Mouse (Mus musculus) spleen, embryonic (tissue): ENCODE data around the gene Zfp27.

Source experiments
- CTCF ChIA-PET: fragments of 350-600 bp; sonication (Branson Sonifier 250); formaldehyde crosslinking; loops from one replicate; lab custom pipeline; 2022; lab: Charles Lee

Gene Zfp27

DNA sequence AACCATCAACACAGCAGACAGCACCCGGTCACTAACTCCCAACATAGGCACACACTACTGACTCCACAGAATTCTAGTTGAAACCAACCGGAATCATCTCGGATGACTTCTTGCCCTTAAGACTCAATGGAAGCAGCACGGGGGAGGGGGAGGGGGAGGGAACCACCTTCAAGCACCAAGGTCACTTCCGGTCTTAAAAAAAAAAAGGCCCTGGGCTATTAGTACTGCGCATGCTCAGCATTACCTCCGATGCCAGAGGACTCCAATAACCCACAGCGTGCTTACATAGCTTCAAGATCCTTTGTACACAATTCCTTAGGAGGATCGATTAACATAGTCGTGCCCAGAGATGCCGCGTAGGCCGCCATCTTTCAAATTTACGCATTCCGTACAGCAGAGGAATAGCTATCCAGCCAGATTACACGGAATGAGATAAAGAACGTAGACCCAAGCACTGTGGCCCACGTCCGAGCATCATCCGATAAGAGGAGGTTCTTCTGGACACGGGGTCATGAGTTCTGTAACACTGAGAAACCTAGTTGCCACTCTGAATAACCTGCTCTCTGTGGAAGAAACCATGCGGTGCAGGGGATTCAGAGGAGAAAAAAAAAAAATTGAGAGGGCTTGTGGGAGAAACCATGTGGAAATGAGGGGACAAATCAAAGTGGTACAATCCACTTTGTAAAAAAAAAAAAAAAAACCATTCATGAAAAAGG lies at the start of gene Zfp27:
Gene Zfp27, minus strand, starts transcription at position 607 of the 716 bp plus-strand sequence.
- CTCF ChIA-PET = interaction anchor here (0.7 to 0.8 kb wide), 2 partner anchors 9 to 631 kb away, joined by 5 to 8 read pairs; no protein-coding TSS in a partner anchor

DNA sequence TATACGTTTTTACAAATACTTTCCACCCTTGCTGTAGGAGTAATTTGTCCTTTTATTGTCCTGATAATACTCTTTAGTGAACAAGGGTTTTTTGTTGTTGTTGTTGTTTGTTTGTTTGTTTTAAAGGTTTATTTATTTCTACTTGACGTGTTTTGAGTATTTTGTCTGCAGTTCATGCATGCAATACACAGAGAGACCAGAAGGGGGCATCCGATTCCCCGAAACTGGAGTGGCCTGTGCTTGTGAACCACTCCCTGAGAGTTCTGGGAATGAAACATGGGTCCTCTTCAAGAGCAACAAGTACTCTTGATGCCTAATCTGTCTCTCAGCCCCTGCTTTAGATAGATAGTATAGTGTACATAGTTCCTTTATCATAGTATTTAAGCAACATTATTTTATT lies 48.4 kb upstream of the Zfp27 start:
- CTCF ChIA-PET = no interaction called here

DNA sequence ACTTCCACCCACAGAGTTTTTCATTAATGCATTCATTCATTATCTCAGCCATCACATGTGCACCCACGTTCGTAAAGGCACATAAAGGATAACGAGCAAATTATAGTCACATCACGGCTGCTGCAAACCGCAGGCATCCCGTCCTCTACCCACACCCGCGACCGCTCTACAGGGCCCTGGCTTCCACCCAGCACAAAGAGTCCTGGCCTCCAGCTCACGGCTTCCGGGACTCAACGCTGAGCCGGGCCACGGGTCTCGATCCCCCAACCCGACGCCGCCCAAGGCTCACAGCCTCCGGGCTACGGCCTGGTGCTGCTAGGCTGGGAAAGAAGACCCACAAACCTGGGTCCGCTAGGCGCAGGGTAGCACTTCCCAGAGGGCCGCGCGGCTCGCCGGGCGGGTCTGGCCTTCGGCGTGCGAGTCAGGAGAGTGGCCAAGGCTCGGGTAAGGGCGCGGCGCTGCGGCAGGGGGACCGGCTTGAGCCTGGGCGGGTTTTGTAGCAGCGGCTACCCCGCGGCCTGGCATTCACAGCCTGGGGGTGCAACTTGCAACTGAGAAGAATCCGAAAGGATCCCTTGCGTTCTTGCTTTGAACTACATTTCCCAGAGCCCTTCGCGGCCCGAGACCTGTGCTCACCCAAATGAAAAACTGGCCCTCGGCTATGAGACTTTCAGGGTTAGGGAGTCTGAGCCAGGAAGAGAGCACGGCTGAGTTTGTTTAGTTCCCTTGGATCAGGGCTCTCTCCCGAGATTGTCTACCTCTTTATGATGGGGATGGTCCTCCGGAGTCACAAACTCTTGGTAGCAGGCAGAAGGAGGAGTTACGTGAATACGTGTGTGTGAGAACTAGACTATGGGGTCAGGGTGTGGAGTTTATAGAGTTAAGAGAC lies 47.4 kb upstream of the Zfp27 start, which contains the start of gene Zfp74:
Gene Zfp74, minus strand, starts transcription at position 577 of the 889 bp plus-strand sequence.
- CTCF ChIA-PET = no interaction called here

DNA sequence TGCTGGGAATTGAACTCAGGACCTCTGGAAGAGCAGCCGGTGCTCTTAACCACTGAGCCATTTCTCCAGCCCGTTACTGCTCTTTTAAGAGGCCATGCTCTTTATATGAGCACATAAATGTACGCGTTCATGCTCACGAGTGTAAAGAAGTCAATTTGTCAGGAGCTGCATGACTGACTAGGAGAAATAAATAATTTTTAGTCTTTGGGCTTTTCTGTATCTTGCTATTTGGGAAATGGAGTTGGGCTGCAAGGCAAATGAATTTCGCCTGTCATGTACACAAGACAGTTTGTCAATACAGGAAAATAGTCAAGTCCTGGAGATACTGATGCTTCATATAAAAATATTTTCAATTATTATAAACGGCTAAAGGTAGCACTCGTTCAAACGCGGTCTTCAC lies 46.7 kb upstream of the Zfp27 start:
- CTCF ChIA-PET = no interaction called here

DNA sequence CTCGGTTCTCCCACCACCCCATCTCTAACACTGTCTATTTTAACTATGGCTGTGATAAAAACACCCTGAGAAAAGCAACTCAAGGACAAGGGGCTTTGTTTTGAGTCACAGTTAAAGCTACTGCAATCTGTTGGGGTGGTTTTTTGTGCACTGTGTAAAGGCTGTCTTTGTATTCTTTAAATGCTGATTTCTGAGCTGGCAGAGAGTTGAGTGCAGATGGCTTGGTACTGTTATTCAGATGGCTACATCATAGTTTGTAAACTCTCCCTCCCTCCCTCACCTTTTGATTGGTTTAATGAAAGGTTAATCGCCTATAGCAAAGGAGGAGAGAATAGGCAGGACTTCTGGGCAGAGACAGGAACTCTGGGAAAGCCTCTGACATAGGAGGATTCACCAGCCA lies 37.8 kb upstream of the Zfp27 start:
- CTCF ChIA-PET = no interaction called here

DNA sequence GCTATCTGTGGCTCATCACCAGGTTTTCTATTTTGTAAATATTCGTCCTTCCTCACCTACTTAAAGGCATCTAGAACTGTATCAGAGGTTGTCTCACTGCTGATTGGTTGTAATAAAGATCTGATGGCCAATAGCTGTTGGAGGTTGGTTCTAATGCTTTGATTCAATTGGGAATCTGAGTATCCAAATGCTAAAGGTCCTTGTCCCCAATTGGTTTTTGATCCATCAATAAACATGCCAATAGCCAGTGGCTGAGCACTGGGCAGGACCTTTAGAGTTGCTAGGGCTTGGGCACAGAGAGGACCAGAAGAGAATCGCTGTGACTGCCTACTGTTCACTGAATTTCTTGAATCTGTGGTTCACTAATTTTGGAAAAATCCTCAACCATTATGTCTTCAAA lies 37.3 kb upstream of the Zfp27 start:
- CTCF ChIA-PET = no interaction called here

DNA sequence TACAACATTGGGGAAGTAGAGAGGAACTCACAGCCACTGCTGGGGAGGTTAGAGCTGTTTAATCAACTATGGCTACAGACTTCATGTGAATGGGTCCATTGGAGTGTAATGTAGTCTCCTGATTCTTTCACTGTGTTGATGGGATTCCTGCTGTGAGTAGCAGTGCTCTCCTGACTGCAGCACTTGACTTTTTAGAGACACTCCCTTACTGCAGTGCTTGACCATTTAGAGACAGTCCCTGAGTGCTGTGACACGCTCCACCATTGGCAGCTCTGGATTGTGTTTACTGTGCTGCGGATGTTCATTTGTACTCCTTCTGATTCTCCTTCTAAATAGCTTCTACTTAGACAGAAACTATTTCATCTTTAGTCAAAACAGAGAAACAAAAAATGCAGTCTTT lies 36.4 kb upstream of the Zfp27 start:
- CTCF ChIA-PET = no interaction called here

DNA sequence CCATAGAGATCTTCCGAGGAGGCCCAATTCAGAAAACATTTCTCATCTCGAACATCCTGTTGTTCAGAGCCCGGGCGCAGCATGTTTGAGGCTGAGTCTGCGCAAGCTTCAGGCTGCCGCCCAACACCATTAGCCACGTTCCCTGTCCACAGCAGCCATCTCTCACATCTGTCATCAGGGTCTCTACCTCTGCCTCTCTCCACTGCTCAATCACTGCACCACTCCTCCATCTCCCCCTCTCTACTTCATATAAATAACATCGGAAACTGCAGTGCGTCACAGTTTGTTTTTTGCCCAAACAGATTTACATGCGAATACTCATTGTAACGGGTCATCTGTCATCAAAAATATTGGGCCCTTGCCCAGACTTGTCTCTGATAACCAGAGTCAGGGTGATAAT lies 34.7 kb upstream of the Zfp27 start:
- CTCF ChIA-PET = no interaction called here

DNA sequence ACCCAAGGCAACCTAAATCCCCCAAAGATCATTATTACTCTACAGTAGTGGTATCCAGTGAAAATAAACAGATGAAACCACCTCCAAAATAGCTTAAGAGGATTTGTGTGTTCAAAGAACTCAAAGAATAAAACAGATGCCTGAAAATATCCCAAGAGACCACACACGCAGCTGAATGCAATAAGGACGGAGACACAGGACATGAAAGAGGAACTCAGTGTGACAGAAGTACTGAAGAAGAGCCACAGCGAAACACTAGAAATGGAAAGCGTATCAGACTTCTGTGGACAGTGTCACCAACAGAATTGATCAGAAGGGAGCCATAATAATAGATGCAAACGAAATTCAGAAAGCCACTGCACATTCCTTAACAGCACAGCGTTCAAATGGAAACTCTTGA lies 32.5 kb upstream of the Zfp27 start:
- CTCF ChIA-PET = no interaction called here

DNA sequence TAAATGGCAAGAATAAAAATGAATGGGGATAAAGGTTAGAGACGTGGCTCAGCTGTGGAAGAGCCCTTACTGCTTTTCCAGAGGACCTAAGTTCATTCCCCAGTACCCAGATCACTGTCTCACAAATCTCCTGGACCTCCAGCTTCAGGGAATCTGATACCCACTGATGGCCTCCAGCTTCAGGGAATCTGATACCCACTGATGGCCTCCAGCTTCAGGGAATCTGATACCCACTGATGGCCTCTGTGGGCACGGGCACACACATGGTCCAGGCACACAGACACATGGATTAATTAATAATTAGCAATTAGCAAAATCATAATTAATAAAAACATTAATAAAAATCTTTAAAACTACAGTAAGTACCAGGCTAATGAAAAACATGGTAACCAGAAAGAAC lies 16.4 kb upstream of the Zfp27 start:
- CTCF ChIA-PET = no interaction called here

DNA sequence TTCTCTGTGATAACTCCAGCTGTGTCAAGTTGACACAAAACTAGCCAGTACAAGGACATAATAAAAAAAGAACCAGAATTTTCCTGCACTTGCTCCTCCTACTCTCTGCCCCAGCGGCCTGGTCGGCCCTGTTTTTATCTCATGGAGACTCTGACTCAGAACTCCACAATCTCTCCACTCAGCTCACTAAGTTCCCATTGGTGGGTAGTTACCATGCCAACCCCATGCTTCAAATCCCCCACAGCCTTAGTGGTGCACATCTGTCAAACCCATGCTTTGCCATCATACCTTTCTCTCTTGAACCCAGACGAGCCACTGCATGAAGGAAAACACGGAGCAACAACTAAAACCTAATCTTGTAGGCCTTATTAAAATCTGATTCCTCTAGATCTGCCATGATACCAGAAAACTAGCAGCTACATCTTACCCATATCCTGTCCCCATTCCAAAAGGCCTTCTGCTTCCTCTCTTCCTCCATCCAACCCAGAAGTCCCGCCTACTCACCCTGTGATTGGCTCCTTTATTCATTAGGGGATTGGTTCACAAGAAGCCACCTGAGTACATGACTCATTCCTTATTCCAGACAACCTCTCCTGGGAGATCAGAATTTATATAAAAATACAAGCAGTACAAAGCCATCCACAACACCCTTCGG lies 15.2 kb upstream of the Zfp27 start:
- CTCF ChIA-PET = no interaction called here

DNA sequence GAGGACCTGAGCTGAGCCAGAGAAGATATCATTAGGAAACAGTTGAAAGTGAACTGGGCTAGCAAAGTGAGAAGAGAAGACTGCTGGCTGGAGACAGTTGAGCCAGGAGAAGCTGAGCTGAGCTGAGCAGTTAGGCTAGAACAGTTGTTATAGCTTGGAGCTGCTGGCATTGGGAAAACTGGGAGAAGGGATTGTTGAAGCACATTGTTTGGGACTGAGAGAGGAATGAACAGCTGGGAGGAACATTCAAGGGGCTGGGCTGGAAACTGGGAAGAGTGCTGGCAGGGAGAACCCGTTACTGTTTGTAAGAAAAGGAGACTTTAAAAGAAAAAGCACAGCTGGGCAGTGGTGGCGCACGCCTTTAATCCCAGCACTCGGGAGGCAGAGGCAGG lies 11.7 kb upstream of the Zfp27 start:
- CTCF ChIA-PET = no interaction called here

DNA sequence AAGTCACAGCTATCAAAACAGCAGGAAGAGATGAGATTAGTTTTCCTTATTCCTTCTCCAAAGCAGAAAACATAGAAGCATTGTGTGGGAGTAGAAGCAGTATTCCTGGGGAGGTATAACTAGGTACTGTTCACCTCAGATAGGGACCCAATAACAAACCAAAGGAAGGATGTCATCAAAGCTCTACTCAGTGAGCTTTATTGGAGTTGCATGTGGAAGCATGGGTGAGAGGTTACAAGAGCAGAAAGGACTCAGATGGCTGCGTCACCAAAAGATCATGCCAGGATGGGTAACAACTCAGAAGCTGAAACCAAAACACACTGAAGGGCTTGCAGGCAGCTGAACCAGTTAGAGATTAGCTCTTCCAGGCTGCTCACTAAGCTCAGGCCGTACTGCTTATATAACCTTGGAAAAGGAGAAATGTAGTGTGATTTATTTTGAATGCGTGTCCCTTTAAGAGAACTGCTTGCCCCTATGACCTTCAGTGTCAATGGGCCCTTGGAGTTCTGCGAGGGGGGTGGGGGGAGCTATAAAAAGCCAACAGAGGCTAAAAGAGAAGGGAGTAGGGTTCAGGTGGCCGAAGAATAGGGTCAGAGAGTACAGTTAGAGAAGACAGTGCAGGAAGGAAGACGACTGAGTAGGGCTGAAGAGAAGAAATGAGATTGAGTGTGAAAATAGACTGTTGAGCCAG lies 11.1 kb upstream of the Zfp27 start:
- CTCF ChIA-PET = no interaction called here

DNA sequence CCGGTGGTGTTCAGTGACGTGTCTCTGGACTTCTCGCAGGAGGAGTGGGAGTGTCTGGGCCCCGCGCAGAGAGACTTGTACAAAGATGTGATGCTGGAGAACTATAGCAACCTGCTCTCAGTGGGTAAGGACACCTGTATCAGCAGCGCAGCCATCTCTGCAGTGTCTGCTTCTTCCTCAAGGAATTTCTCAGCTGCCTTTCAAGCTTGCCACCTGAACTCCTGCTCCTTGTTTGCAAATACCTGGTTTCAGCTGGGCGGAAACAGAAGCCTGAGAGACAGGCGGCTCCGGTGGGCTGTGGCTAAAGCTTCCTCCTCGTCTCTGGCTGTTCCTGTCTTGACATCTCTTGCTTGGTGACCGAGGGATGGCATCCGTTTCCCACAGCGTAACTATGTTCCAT lies 5.8 kb upstream of the Zfp27 start:
- CTCF ChIA-PET = no interaction called here

DNA sequence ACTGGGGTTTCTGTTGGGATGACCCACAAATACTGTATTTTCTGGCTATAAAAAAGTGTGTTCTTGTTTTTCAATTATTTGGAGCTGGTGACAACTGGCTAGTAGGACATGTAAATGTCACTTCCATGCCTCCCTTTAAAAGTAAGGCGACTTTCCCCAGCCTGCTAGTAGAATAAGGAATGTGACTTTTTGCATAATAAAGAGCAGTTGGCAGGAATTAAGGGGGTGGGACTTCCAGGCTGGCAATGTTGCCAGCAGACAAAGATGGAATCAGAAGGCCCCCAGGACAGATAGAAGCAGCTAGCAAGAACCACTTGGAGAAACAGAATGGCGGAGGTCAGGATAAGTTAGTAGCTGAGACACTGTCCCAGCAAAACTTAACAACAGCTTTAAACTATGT lies 3.9 kb upstream of the Zfp27 start:
- CTCF ChIA-PET = interaction anchor here (0.5 kb wide), 1 partner anchor 10 kb away, joined by 3 read pairs; no protein-coding TSS in a partner anchor

DNA sequence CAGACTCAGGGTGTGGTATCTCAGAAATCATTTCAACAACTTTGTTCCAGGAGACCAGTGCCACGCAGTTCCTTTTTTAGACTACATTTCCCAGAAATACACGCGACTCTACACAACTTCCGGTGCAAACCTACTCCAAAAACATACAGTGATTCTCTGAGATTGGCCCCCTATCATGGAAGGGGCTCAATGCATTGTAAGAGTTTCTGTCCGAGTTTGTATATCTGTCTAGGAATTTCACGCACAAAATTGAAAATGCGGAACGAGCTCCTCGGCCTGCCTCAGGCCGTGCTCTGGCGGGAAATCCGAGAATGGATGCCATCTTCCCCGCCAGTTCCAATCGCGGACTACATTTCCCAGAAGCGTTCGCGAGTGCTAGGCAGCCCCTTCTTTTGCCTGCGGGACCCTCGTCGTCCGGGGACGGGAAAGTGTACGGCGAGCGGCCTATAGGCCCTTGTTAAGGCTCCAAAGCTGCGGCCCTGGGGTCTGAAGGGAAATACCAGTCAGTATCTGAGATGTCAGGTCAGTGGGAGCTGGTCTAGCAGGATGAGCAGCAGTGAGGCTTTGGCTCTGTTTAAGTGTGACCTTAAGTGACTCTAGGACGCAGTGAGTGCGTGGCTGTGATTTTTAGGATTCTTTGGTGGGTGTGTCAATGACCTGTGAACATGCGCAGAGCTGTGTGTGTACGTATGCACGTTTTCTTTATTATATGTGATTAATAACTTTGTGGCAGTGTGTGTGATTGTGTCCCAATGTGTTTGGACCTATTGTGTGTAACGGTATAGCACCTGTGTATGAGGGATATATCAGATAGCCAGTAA lies 2.0 kb upstream of the Zfp27 start, which contains the start of gene Zfp383:
Gene Zfp383, plus strand, starts transcription at position 94 of the 821 bp plus-strand sequence.
- CTCF ChIA-PET = interaction anchor here (0.6 kb wide), 2 partner anchors 89 to 395 kb away, joined by 3 to 10 read pairs; no protein-coding TSS in a partner anchor

DNA sequence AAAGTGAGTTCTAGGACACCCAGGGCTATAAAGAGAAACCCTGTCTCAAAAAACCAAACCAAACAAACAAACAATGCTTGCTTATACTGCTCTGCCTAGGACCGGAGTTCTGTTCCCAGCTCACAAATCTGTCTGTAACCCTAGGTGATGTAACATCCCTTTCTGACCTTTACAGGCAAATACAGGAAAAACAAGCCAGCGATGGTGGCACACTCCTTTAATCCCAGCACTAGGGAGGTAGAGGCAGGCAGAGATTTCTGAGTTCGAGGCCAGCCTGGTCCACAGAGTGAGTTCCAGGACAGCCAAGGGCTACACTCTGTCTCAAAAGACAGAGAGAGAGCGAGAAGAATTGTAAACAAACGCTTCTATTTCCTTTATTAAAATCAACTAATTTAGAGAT lies 834 bp upstream of the Zfp27 start:
- CTCF ChIA-PET = interaction anchor here (0.5 to 0.7 kb wide), 2 partner anchors 630 to 772 kb away, joined by 6 to 8 read pairs; no protein-coding TSS in a partner anchor

DNA sequence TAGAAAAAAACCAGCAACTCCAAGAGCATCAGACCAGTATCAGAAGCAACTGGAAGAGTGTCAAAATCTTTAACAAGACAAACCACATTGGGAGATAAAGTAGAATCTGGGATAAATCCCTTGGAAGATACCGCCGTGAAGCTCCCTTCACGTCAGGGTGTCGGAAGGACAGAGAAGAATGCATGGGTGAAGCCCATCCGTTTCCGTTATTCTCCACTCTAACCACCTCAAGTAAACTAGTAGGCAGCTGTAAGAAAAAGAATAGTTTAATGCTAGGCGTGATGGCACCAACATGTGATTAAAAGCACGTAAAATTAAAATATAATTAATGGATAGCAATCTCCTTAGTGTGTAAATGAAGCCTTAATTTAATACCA lies 298 bp upstream of the Zfp27 start:
- CTCF ChIA-PET = interaction anchor here (0.5 to 0.8 kb wide), 3 partner anchors 9 to 771 kb away, joined by 5 to 8 read pairs (median 6); no protein-coding TSS in a partner anchor

DNA sequence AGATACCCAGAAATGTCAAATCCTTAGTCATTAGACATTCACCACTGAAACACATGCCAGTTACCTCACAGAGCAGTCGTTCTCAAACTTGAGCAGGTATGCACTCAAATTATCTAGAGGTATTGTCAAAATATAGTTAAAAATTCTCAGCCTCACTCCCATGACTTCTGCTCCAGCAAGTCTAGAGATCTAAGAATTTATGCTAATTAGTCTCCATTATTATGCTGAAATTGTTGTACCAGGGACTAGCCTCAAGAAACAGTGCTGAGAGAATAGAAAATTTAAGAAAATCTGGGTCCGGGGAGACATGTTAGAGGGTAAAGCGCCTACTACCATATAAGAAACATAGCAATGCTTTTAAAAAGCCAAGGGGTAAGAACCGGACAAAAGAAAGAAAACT lies 2.3 kb downstream of the Zfp27 start:
- CTCF ChIA-PET = no interaction called here

DNA sequence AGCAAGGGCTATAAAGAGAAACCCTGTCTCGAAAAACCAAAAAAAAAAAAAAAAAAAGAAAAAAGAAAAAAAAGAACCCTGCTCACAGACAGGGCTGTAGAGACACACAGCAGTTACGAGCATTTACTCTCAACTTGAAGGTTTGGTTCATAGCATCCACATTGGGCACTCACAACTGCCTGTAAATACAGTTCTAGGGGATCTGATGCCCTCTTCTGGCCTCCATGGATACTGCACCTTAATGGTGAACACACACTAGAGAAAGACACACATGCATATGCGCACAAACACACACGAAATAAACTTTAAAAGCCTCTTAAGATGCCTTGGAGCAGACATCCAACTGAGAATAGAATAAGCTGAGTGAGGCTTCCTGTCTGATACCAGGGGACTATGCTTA lies 8.0 kb downstream of the Zfp27 start:
- CTCF ChIA-PET = no interaction called here
